Mouse (Mus musculus) ES-Bruce4 (cell line): ENCODE data around the gene Ttll6. TPM values are rescaled to one million over a fixed set of nuclear protein-coding genes. Genes with fewer than 3 reads are reported as not detected.

Experiments
- H3K27ac ChIP-seq: 2 replicates; pipeline ENCODE4 v1.5.1; 2012; ENCODE audit warnings: low read length, inconsistent platforms; ENCODE audit not compliant: insufficient read depth
- H3K27me3 ChIP-seq: 2 replicates; pipeline ENCODE4 v1.6.1; 2012; ENCODE audit warnings: mild to moderate bottlenecking, low read length, inconsistent platforms; ENCODE audit not compliant: control insufficient read depth, poor library complexity, insufficient read depth, severe bottlenecking
- H3K36me3 ChIP-seq: 2 replicates; pipeline ENCODE4 v1.6.1; 2012; ENCODE audit warnings: inconsistent platforms, mild to moderate bottlenecking, low read length, moderate library complexity; ENCODE audit not compliant: control insufficient read depth, poor library complexity, insufficient read depth, severe bottlenecking
- H3K4me1 ChIP-seq: one replicate; pipeline ENCODE4 v1.8.1; 2011; ENCODE audit warnings: low read length; ENCODE audit not compliant: control insufficient read depth, insufficient read depth
- H3K4me3 ChIP-seq: 2 replicates; pipeline ENCODE4 v1.5.1; 2011; ENCODE audit warnings: low read depth, mild to moderate bottlenecking, low read length
- H3K9ac ChIP-seq: 2 replicates; pipeline ENCODE4 v1.6.1; 2012; ENCODE audit warnings: low read depth, mild to moderate bottlenecking, inconsistent platforms; ENCODE audit not compliant: poor library complexity, severe bottlenecking
- H3K9me3 ChIP-seq: replicated peaks from 2 replicates; pipeline ENCODE4 v1.6.1; 2012; ENCODE audit warnings: mild to moderate bottlenecking, low read length, inconsistent platforms; ENCODE audit not compliant: control insufficient read depth, poor library complexity, insufficient read depth, severe bottlenecking
- CTCF ChIP-seq: IDR thresholded peaks from one replicate; pipeline ENCODE4 v1.8.1; 2011; ENCODE audit warnings: low read depth, low read length
- EP300 ChIP-seq: IDR thresholded peaks from 2 replicates; pipeline ENCODE4 v1.6.1; 2011; ENCODE audit warnings: low read depth, low read length; ENCODE audit not compliant: insufficient read depth
- POLR2A ChIP-seq: IDR thresholded peaks from one replicate; pipeline ENCODE4 v1.8.1; 2011; ENCODE audit warnings: low read length; ENCODE audit not compliant: insufficient read depth
- polyA plus RNA-seq: library from polyadenylated mRNA; stranded (reverse); fragments of >200 nt; gene quantifications from 2 replicates; pipeline ENCODE4 v1.2.4, GENCODE M21; 2011; ENCODE audit warnings: low read depth; ENCODE audit not compliant: missing spikeins, insufficient read depth, insufficient read length

Ttll6 gene
- polyA plus RNA-seq, 1 experiment: 6.9 TPM

DNA sequence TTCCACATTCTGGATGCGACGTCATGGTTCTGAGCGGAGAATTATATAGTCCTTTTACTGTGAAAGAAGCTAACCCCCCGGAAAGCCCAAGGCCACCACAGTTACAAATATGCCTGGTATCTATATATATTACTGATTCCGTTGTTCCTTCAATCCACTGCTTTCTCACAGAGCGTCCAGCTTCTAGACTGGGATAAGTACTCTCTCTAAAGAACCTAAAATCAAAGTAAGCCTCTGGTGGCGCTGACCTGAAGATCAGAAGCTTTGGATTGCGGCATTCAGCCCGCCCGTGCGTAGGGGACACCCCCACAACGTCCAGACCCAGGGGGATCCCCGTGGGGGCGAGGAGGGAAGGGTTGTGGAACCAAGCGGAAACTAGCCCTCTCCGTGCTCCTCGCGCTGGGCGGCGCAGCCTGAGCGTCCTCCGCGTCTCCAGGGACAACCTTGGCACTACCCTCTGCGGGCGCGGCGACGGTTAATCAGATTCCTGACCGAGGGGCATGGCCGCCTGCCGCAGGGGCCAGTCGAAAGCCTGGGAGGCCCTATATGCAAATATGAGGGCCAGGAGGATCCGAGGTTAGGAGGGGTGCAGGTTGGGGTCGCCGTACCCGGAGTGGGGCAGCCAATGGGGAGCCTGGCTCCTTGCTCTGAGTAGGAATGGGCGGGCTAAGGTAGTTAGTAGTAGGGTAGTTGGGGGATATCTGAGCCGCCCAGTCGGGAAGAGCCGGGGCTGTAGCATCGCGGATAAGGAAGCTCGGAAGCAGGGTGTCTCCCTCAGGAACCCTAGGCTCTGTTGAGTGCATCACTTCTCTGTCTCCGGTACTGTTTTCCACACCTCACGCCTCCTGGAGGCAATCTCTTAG, 9.3 kb upstream of the Ttll6 start:
- H3K27me3 ChIP-seq: no peaks in the 10 kb centered on the region
- peaks cover 2% of the 10 kb centered on the region for H3K4me1 ChIP-seq
- no peaks in the 10 kb centered on the region for H3K36me3 ChIP-seq
- H3K27ac ChIP-seq: peak overlapping the region; percentile 13
- H3K9ac ChIP-seq: peak overlapping the region; percentile 69
- peak overlapping the region; percentile 69 for H3K4me3 ChIP-seq
- TF ChIP-seq EP300: no peak
- TF ChIP-seq POLR2A: no peak
- TF ChIP-seq CTCF: no peak
- no peaks in the 10 kb centered on the region for H3K9me3 ChIP-seq

DNA sequence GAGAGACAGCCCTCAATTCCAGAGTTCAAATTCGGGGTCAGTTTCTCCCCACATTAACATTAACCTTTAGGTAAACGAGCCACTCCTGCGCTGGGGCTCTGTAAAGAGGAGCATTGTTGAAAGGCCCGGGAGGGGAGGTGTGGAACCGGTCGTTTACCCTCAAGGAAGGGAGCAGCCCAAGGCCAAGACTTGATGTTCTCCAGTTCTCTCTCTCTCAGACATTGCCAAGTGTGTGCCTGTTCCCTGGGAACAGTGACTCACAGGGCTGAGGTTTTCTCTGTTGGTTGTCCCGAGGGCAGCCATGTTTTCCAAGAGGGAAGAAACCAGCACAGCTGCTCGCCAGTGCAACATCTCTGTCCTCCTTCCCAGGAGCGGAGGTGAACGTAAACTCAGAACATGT, 3.0 kb upstream of the Ttll6 start:
- H3K36me3 ChIP-seq: no peaks in the 10 kb centered on the region
- TF ChIP-seq CTCF (no peak), EP300 (peak; percentile 87), POLR2A (no peak)
- H3K27ac ChIP-seq: peak overlapping the region; percentile 90
- no peak overlapping the region for H3K4me3 ChIP-seq
- no peaks in the 10 kb centered on the region for H3K27me3 ChIP-seq
- peaks cover 4% of the 10 kb centered on the region for H3K4me1 ChIP-seq
- H3K9me3 ChIP-seq: no peaks in the 10 kb centered on the region
- H3K9ac ChIP-seq: peak overlapping the region; percentile 1; the same call in 1 of the 2 replicates

DNA sequence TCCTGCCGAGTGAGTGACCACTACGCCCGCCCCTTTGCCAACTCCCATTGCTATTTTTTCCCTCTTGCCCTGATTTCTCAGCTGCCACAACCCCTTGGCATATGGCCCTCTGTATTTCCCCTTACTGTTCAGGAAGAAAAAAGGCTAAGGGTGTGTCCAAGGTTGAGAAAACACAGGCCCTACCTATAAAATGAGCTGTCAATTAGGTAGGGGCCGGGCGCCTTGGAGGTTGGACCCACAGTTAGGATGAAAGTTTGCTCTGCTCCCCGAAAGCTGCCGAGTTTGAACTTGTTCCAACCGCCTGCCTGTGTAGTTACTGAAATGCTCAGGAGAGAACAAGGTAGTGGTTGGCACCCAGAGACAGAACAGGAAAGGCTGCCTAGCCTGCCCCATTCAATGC, 2.3 kb downstream of the Ttll6 start:
- H3K9ac ChIP-seq: no peak overlapping the region
- no peak overlapping the region for H3K4me3 ChIP-seq
- H3K27ac ChIP-seq: no peak overlapping the region
- H3K36me3 ChIP-seq: no peaks in the 10 kb centered on the region
- H3K27me3 ChIP-seq: no peaks in the 10 kb centered on the region
- no peaks in the 10 kb centered on the region for H3K9me3 ChIP-seq
- TF ChIP-seq EP300 (no peak), CTCF (no peak), POLR2A (no peak)
- H3K4me1 ChIP-seq: no peaks in the 10 kb centered on the region

DNA sequence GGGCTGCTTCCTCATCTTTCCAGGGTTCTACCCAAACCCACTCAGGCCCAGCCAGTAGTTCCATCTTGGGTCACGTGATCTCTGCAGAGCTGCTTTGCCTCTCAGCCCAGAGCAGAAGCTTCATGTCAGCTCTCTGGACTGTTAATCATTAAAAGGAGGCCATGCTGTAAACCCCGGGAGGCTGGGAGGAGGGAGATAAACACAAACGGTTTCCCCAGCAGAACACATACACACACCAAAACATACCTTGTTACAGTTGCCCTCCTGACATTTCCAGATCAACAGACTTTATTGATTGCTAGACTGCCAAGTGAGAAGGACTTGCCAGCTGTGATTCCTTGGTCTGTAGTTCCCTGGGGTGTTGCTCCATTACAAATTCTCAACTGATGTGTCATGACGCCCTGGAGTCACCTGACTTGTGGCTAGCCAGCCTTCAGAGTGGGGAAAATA, 7.2 kb downstream of the Ttll6 start:
- no peaks in the 10 kb centered on the region for H3K27me3 ChIP-seq
- no peaks in the 10 kb centered on the region for H3K36me3 ChIP-seq
- H3K4me3 ChIP-seq: no peak overlapping the region
- no peak overlapping the region for H3K27ac ChIP-seq
- peaks cover 3% of the 10 kb centered on the region for H3K4me1 ChIP-seq
- TF ChIP-seq POLR2A: no peak
- no peak for TF ChIP-seq EP300
- TF ChIP-seq CTCF: no peak
- H3K9me3 ChIP-seq: no peaks in the 10 kb centered on the region
- no peak overlapping the region; the same call in 1 of the 2 replicates for H3K9ac ChIP-seq

DNA sequence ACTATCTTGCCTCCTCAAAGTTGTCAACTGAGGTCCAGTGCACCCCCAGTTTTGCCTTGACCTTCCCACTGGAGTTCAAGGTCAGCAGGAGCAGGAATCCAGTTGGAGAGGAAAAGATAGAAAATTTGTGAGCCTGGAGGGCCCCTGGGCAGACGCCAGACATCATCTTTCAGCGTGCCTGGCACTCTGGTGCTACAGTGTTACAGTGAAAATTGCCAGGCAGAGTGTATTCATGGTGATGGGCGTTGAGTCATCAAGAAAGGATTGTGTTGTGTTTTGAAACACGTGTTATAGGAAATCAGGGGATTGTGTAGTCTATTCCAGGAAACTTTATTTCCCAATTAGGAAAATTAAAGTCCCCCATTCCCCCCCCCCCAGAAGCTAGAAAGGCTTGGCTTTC, 10.2 kb downstream of the Ttll6 start:
- H3K4me1 ChIP-seq: peaks cover 3% of the 10 kb centered on the region
- H3K27ac ChIP-seq: no peak overlapping the region
- H3K9ac ChIP-seq: no peak overlapping the region
- no peaks in the 10 kb centered on the region for H3K9me3 ChIP-seq
- TF ChIP-seq EP300 (no peak), POLR2A (no peak), CTCF (no peak)
- H3K27me3 ChIP-seq: no peaks in the 10 kb centered on the region
- no peaks in the 10 kb centered on the region for H3K36me3 ChIP-seq
- H3K4me3 ChIP-seq: no peak overlapping the region

DNA sequence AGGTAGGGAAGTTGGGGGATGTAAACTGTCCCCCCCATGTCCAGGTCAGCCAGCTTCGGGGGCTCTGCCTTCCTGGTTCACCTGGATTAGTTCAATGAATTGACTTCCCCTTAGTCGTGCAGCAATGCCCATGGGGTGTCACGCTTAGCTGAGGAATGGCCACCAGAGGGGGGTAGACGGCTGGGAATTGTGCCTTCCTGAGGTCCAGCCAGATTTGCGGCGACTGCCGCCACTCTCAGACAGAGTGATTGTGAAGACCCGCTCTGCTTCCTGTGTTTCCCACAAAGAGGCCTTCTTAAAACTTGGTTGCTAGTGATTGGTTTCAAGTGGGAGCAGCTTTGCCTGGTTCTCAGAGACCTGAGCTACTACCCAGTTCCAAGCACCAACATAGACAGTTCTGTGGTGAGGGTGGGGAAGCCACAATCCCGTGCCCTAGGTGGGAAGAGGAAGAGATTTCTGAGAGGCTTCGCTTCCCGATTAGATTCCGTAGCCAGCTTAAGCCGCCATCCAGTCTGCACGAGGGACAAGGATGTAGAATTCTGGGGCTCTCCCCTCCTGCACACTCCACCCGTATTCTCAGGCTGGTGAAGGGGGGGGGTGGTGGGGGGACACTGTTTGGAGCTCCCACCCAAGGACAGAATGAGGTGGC, 12.2 kb downstream of the Ttll6 start:
- Histone ChIP-seq H3K9ac (no peak overlapping the region), H3K4me3 (no peak overlapping the region), H3K36me3 (no peaks in the 10 kb centered on the region)

More for the DNA sequence above, 12.2 kb downstream of the Ttll6 start:
- TF ChIP-seq CTCF: peak; percentile 81
- TF ChIP-seq POLR2A: no peak
- no peak for TF ChIP-seq EP300
- Histone ChIP-seq H3K27me3 (no peaks in the 10 kb centered on the region), H3K27ac (no peak overlapping the region), H3K9me3 (no peaks in the 10 kb centered on the region), H3K4me1 (peaks cover 3% of the 10 kb centered on the region)
